Mouse (Mus musculus) layer of hippocampus, postnatal 36 days (tissue): Measurements from ENCODE around the gene Klhdc8b. TPM values are rescaled to one million over a fixed set of nuclear protein-coding genes. Genes with fewer than 3 reads are reported as not detected.

Experiments used
- DNase-seq, 2 experiments: peaks; one replicate each; pipeline ENCODE4 v3.0.0; 2022
- total RNA-seq, 2 experiments: library from RNA; stranded (reverse); gene quantifications; 2 replicates each; pipeline ENCODE4 v1.2.3; 2021

Gene Klhdc8b
- 10 to 100 TPM; 16.6 to 18.1 TPM for total RNA-seq

- no peak for DNase-seq
These were observed at the start of gene Klhdc8b for GRCm38 (mm10) chr9:108461181-108461631. Gene Klhdc8b, minus strand, starts transcription at chr9:108461581.

- DNase-seq: no peak
These were observed 47.4 kb upstream of the Klhdc8b start for GRCm38 (mm10) chr9:108508776-108509175.

GRCm38 (mm10) chr9:108507619-108508434 lies 46.4 kb upstream of the Klhdc8b start, which contains the start of gene Qars:
Gene Qars, plus strand, starts transcription at chr9:108507706.
- peak; percentile 89 to 91 for DNase-seq

- no peak for DNase-seq
These were observed 45.5 kb upstream of the Klhdc8b start for GRCm38 (mm10) chr9:108506901-108507300.

- no peak for DNase-seq
These were observed 38.6 kb upstream of the Klhdc8b start for GRCm38 (mm10) chr9:108499943-108500342.

- DNase-seq: no peak
These were observed 37.9 kb upstream of the Klhdc8b start for GRCm38 (mm10) chr9:108499231-108499630.

- no peak for DNase-seq
These were observed 33.5 kb upstream of the Klhdc8b start for GRCm38 (mm10) chr9:108494905-108495304.

GRCm38 (mm10) chr9:108494146-108494825 lies 32.9 kb upstream of the Klhdc8b start:
- DNase-seq: no peak

GRCm38 (mm10) chr9:108493246-108493645 lies 31.9 kb upstream of the Klhdc8b start:
- no peak for DNase-seq

GRCm38 (mm10) chr9:108492043-108492750 lies 30.8 kb upstream of the Klhdc8b start:
- no peak for DNase-seq

- DNase-seq: no peak
These were observed 29.9 kb upstream of the Klhdc8b start for GRCm38 (mm10) chr9:108491286-108491580.

- peak; percentile 92 to 95 for DNase-seq
These were observed 29.3 kb upstream of the Klhdc8b start, which contains the start of gene Usp19 for GRCm38 (mm10) chr9:108490559-108491285. Gene Usp19, plus strand, starts transcription at chr9:108490602.

GRCm38 (mm10) chr9:108489702-108490558 lies 28.5 kb upstream of the Klhdc8b start:
- no peak for DNase-seq

GRCm38 (mm10) chr9:108489215-108489614 lies 27.8 kb upstream of the Klhdc8b start:
- DNase-seq: no peak

GRCm38 (mm10) chr9:108488403-108488802 lies 27.0 kb upstream of the Klhdc8b start:
- no peak for DNase-seq

- no peak for DNase-seq
These were observed 25.7 kb upstream of the Klhdc8b start for GRCm38 (mm10) chr9:108486973-108487530.

GRCm38 (mm10) chr9:108485301-108485875 lies 24.0 kb upstream of the Klhdc8b start:
- DNase-seq: no peak

- no peak for DNase-seq
These were observed 22.6 kb upstream of the Klhdc8b start for GRCm38 (mm10) chr9:108484021-108484420.

GRCm38 (mm10) chr9:108483051-108483790 lies 21.8 kb upstream of the Klhdc8b start:
- no peak for DNase-seq
